Mouse (Mus musculus): ENCODE data around the gene Nr1d2.
"Not testable (repeated sequence)": the region's sequence is repeated elsewhere in the genome, so short reads cannot be mapped to it uniquely, and the experiment has no call there.

The Nr1d2 gene

DNA sequence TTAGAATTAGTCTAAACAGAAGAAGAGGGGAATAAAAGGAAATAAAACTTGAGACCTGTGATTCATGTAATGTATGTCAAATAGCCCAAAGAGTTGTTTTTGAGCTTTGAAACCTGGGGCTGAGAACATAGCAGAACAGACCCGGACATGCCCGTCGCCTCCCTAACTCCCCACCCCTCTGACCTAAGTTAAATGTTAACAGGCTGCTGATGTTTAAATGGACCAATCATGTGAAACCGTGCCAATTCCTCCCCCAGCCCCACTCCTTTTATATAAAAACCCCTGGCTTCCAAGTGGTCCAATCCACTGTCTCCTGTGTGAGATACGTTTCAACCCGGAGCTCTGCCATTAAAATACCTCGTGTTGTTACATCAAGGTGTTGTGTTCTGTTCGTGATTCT, 7.1 kb downstream of the Nr1d2 start:
- DNase-seq (ENCODE audit: low spot score), result not testable (repeated sequence)

- DNase-seq (ENCODE audit: low spot score), result not testable (repeated sequence)
These were observed 9.2 kb downstream of the Nr1d2 start for GRCm38 (mm10) chr14:18229751-18230150.

- DNase-seq (ENCODE audit: low spot score), result not testable (repeated sequence)
These were observed 12.7 kb downstream of the Nr1d2 start for GRCm38 (mm10) chr14:18226181-18226580.

- not testable (repeated sequence) for DNase-seq (ENCODE audit: low spot score)
These were observed 13.5 kb downstream of the Nr1d2 start for GRCm38 (mm10) chr14:18225431-18225830.

DNA sequence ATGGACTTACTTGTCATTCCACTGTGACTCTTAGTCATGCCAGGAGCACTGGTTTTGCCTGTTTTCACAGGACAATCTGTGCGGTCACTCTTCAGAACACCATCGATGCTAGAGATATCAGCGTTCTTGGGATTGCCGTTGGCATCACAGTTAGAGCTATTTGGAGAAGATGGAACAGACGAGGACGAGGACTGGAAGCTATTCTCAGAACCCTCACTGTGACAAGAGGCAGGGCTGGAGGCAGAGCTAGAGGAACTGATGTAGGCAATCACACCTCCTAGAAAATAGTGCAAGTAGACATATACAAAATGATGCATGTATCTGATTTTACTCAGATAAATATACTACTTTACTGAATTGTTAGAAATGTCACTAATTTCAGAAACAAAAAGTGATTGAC, 16.9 kb downstream of the Nr1d2 start:
- no peak for DNase-seq (ENCODE audit: low spot score)

GRCm38 (mm10) chr14:18217158-18217557, 21.8 kb downstream of the Nr1d2 start:
- no peak for DNase-seq (ENCODE audit: low spot score)

DNA sequence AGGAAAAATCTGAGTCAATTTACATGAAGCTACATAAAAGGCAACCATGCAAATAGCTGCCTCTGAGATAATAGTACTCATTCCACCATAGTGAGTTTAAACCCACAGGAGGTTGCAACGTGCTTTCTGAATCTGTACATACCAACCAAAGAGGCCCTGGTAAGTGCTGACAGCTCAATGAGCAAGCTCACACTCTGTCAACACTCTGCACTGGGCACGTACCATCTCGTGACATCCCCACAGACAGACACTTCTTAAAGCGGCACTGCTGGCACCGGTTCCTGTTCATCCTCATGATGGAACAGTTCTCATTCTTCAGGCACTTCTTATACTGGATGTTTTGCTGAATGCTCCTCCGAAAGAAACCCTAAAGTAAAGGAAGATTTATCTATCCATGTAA, 22.5 kb downstream of the Nr1d2 start:
- no peak for DNase-seq (ENCODE audit: low spot score)

- DNase-seq (ENCODE audit: low spot score), result no peak
These were observed 28.1 kb downstream of the Nr1d2 start for GRCm38 (mm10) chr14:18210795-18211194.

DNA sequence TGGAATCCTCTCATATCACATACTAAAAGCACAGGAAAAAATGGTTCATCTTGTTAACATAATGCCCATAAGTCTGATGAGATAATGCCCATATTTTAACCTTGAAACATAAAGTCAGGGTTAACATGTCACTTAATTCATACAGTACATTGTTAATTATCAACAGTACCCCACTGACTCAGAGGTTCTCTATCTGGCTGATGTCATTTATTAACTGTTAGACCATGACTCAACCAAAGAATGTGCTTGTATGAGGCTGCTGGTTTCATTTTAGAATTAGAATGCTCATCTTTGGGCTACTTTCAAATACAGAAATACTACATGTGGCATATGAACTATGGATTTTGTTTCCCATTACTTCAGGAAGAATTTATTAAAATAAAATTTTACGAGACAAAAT, 34.6 kb downstream of the Nr1d2 start:
- not testable (repeated sequence) for DNase-seq (ENCODE audit: low spot score)

DNA sequence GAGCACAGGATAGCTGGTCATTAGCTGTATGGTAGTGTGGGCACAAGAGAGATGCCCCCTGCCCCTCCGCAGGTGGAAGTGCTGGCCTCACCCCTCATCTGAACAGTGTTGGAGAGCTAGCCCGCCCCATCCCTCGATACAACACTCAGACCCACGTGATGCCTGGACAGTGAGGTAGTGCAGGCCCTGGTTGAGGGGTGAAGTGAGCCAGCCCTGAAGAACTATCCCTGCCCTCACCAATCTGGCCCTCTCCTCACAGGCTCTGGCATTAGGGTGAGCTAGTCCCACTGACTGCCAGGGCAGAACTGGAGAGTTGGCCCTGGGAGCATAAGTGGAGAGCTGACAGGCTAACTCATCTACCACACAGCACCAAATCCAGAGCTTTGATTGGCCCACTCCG, 37.5 kb downstream of the Nr1d2 start:
- no peak for DNase-seq (ENCODE audit: low spot score)

GRCm38 (mm10) chr14:18186883-18187417, 52.0 kb downstream of the Nr1d2 start:
- no peak for DNase-seq (ENCODE audit: low spot score)

DNA sequence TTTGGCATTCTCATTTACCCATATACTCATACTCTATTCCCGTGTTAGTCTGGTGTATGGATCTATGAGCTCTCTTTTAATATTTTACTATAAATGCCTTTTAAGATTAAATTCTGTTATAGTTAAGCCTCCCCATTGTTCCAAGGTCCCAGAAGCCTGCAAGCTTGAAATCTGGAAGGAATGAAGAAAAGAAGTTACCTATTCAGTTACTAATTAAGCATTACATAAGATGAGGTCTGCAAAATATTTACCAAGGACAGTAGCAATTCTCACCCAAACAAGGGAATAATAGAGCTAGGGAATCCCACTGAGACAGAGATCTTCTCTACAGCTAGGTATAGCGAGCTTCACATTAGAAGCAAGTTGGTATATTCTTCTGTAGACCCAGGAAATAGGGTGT, 61.4 kb downstream of the Nr1d2 start:
- DNase-seq (ENCODE audit: low spot score), result not testable (repeated sequence)

DNA sequence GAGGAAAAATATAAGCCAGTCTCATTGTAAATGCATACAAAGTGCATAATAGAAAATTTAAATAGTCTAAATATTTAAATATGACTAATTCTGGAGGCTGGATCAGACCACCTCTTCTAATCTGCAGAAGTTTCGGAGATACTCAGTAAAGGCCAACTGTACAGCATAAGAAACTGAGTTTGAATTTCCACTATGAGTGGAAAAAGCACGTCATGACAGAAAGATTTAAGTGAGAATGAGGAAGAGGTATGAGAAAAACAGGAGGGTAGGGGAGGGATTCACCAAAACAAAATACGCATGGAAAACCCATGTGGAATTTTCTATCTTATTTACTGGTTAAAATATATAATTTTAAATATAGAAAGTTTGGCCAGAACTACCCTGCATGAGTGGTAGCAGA, 71.3 kb downstream of the Nr1d2 start:
- no peak for DNase-seq (ENCODE audit: low spot score)

GRCm38 (mm10) chr14:18167041-18167440, 71.9 kb downstream of the Nr1d2 start:
- DNase-seq (ENCODE audit: low spot score), result no peak

All from ovary, adult 18-20 months (tissue).